Mouse (Mus musculus) neural tube, embryonic 13.5 days (tissue): ENCODE results near the gene Tac2. TPM values are rescaled to one million over a fixed set of nuclear protein-coding genes. Genes with fewer than 3 reads are reported as not detected.

Experiments
- ATAC-seq: fragments of 200-750 bp; cut with Nextera tagmentation; 2 replicates; pipeline ENCODE4 v1.8.0; 2017; ENCODE audit warnings: low read depth, mild to moderate bottlenecking, moderate TSS enrichment, moderate library complexity
- H3K27ac ChIP-seq: fragments of 300-500 bp; sonication (generic); replicated peaks from 2 replicates; pipeline ENCODE4 v1.5.1; 2015; ENCODE audit warnings: moderate library complexity, mild to moderate bottlenecking, inconsistent platforms
- H3K27me3 ChIP-seq: fragments of 300-500 bp; sonication (generic); 2 replicates; pipeline ENCODE4 v1.6.1; 2015; ENCODE audit warnings: mild to moderate bottlenecking, inconsistent platforms
- H3K36me3 ChIP-seq: fragments of 300-500 bp; sonication (generic); 2 replicates; pipeline ENCODE4 v1.6.1; 2015; ENCODE audit warnings: mild to moderate bottlenecking, inconsistent platforms
- H3K4me1 ChIP-seq: fragments of 300-500 bp; sonication (generic); replicated peaks from 2 replicates; pipeline ENCODE4 v1.6.1; 2015; ENCODE audit warnings: inconsistent platforms
- H3K4me2 ChIP-seq: fragments of 300-500 bp; sonication (generic); 2 replicates; pipeline ENCODE4 v1.6.1; 2015; ENCODE audit warnings: inconsistent platforms, mild to moderate bottlenecking, moderate library complexity
- H3K4me3 ChIP-seq: fragments of 300-500 bp; sonication (generic); 2 replicates; pipeline ENCODE4 v1.5.1; 2015; ENCODE audit warnings: mild to moderate bottlenecking, inconsistent platforms
- H3K9ac ChIP-seq: fragments of 300-500 bp; sonication (generic); 2 replicates; pipeline ENCODE4 v1.6.1; 2015; ENCODE audit warnings: moderate library complexity, mild to moderate bottlenecking, inconsistent platforms
- H3K9me3 ChIP-seq: fragments of 300-500 bp; sonication (generic); 2 replicates; pipeline ENCODE4 v1.6.1; 2016; ENCODE audit warnings: inconsistent platforms
- WGBS: fragments of 180-500 bp; shearing (Covaris S2); methylation state at CpG from one replicate; pipeline ENCODE4 v1.1.7; 2015; 5-methylcytosine and 5-hydroxymethylcytosine counted together
- polyA plus RNA-seq: library from polyadenylated mRNA; unstranded; fragments of >200 nt; fragmentation: Nextera tagmentation; extraction: Ambion mirVana; gene quantifications from 2 replicates; pipeline ENCODE4 v1.2.1, GENCODE M21; 2015

The Tac2 gene
- polyA plus RNA-seq, 1 experiment from 2014 or later, result 0.31 TPM

DNA sequence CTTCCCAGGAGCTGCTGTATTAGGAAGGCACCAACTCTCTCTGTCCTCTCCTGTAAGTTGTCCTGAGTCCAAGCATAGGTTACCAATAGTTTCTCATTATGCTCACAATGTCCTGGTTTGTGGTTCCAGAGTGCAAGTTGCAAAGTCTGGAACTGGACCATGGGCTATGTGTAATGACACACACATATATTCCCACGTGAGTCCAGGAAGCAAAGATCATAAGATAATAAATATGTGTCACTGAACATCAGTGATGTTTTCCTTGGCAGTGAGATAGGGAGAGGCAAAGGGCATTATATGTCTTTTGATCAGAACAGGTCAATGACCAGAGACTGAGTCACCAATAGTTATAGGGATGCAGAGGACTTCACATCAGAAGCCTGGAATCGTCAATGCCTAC lies 51.7 kb downstream of the Tac2 start, which contains the start of gene Rdh9:
Rdh9 (plus strand) TSS at position 376 of the 400 bp plus-strand sequence.
- no peak within 1 kb of the TSS for H3K4me3 ChIP-seq
- no peak within 1 kb of the TSS for H3K9ac ChIP-seq
- WGBS, result 87% methylated on average over 2 of the region's 2 CpGs
- H3K27me3 ChIP-seq, result no peaks in the 10 kb centered on the region
- ATAC-seq, result no peak
- no peaks in the 10 kb centered on the region for H3K36me3 ChIP-seq
- no peaks in the 10 kb centered on the region for H3K9me3 ChIP-seq
- no peak within 1 kb of the TSS for H3K4me2 ChIP-seq
- H3K27ac ChIP-seq, result no peak within 1 kb of the TSS
- H3K4me1 ChIP-seq, result no peaks in the 10 kb centered on the region

Other genes starting within 250 kb of the Tac2 start
- 2.4 and 3.2 TPM in 2 replicates for gene Stac3, start 222.8 kb upstream of the Tac2 start, polyA plus RNA-seq
- gene Ndufa4l2, start 209.5 kb upstream of the Tac2 start, polyA plus RNA-seq, result 10.1 and 10.6 TPM in 2 replicates
- 52.4 and 53.0 TPM in 2 replicates for gene Shmt2, start 202.0 kb upstream of the Tac2 start, polyA plus RNA-seq
- 128 and 133 TPM in 2 replicates for gene Nxph4, start 189.9 kb upstream of the Tac2 start, polyA plus RNA-seq
- 80.9 and 110 TPM in 2 replicates for gene Lrp1, start 103.3 kb upstream of the Tac2 start, polyA plus RNA-seq
- 5.9 and 6.0 TPM in 2 replicates for gene Stat6, start 81.5 kb upstream of the Tac2 start, polyA plus RNA-seq
- gene Nemp1, start 57.6 kb upstream of the Tac2 start, polyA plus RNA-seq, result 3.3 and 3.6 TPM in 2 replicates
- gene Nab2, start 55.9 kb upstream of the Tac2 start, polyA plus RNA-seq, result 4.0 and 4.5 TPM in 2 replicates
- gene Myo1a, start 19.3 kb upstream of the Tac2 start, polyA plus RNA-seq, result 0.88 and 0.96 TPM in 2 replicates
- gene Zbtb39, start 15.1 kb downstream of the Tac2 start, polyA plus RNA-seq, result 3.3 and 4.5 TPM in 2 replicates
- 0.45 and 0.92 TPM in 2 replicates for gene Gpr182, start 27.3 kb downstream of the Tac2 start, polyA plus RNA-seq
- not detected in 2 replicates for gene Rdh1, start 35.2 kb downstream of the Tac2 start, polyA plus RNA-seq
- not detected in 2 replicates for gene Rdh16f1, start 35.3 kb downstream of the Tac2 start, polyA plus RNA-seq
- gene Rdh9, start 51.9 kb downstream of the Tac2 start, polyA plus RNA-seq, result 0.14 and 0.20 TPM in 2 replicates
- gene Rdh16, start 76.7 kb downstream of the Tac2 start, polyA plus RNA-seq, result not detected in 2 replicates
- gene Rdh19, start 125.5 kb downstream of the Tac2 start, polyA plus RNA-seq, result not detected in 2 replicates
- not detected in 2 replicates for gene Rdh16f2, start 142.0 kb downstream of the Tac2 start, polyA plus RNA-seq
- gene Rdh7, start 164.3 kb downstream of the Tac2 start, polyA plus RNA-seq, result not detected in 2 replicates
- not detected in 2 replicates for gene Sdr9c7, start 174.0 kb downstream of the Tac2 start, polyA plus RNA-seq